Mouse (Mus musculus): ENCODE measurements around the gene Gstt2. TPM values are rescaled to one million over a fixed set of nuclear protein-coding genes. Genes with fewer than 3 reads are reported as not detected.
"Not testable (repeated sequence)": the region's sequence is repeated elsewhere in the genome, so short reads cannot be mapped to it uniquely, and the experiment has no call there.

Gene Gstt2
- total RNA-seq, 4 experiments from 2014 or later, result 7.3 to 16.9 (median 13.2) TPM

GRCm38 (mm10) chr10:75855416-75855981 is 18.3 kb upstream of the Gstt2 start:
- no peak for DNase-seq (ENCODE audit: low spot score)

DNA sequence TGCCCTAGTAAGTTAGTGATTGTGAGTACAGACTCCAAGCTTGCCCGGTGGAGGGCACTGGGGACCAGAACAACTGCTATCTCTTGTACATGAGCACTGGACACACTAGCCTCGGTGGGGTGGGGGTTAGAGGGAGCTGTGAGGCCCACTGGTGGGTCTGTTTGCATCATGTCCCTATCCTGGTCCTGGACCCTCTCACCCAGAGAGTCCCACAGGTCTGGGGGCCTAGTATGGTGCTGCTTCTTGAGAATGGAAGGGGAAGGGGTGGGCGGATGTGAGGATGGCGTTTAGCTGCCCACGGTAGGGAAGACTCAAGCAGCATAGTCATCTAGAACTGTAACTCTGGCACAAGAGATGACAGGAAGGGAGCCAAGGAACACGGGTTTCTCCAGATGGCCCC is 17.6 kb upstream of the Gstt2 start:
- DNase-seq (ENCODE audit: low spot score), result no peak

- DNase-seq (ENCODE audit: low spot score), result no peak
Measured at GRCm38 (mm10) chr10:75854096-75854495, 16.9 kb upstream of the Gstt2 start.

DNA sequence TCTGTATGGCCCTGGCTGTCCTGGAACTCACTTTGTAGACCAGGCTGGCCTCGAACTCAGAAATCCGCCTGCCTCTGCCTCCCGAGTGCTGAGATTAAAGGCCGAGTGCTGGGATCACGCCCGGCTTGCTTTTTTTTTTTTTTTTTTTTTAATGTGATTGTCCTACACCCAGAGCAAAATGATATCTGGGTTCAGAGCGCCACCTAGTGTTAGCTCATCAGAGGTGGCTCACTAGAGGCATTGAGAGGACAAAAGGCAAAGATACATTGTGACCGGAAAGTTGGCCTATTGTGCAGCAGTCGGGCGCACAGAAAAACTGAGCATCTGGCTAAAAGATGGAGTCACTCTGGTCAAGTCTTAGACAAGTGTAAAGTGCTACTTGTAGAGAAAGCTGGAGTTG is 16.2 kb upstream of the Gstt2 start:
- DNase-seq (ENCODE audit: low spot score), result peak; percentile 88

DNA sequence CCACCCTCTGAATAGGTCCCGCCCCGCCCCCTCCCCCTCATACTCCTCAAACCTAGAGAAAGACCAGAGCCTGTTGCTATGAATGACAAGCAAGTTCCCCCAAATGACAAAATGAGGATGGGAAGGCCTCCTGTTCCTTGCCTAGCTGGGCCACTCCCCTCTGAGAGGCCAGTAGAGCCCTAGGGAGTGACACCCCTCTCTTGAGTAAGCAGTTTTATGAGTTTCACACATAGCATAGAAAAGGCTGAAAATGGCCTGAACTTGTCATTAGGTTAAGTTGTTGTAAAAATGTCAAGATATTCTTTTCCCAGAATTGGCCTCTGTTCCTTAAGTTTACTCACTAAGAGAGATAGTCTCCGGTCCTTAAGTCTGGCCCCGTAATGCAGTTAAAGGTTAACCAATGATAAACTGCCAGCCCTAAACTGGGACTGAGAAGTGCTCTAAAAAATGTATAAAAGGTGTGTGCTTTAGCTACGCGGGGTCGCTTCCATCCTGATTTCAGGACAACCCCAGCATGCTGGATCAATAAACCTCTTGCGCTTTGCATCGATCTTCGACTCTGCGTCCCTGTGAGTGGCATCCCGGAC is 15.4 kb upstream of the Gstt2 start:
- DNase-seq (ENCODE audit: low spot score), result no peak

DNA sequence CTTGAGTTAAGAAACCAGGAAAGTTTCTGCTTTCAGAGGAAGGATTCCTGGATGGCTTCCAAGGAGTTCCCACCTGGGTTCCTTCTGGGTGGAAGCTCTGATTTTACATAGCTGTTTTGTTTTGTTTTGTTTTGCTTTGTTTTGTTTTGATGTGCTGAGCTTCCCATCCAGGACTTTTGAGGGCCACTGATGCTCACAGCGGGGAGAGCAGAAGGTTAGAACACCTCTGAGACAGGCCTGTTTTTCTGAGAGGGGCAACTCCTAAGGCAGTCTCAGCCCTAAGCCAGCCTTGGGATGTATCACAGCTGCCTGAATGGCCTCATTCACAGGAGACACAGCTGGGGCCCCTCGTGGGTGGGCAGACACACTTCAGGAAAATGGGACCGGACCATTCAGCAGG is 14.5 kb upstream of the Gstt2 start:
- no peak for DNase-seq (ENCODE audit: low spot score)

DNA sequence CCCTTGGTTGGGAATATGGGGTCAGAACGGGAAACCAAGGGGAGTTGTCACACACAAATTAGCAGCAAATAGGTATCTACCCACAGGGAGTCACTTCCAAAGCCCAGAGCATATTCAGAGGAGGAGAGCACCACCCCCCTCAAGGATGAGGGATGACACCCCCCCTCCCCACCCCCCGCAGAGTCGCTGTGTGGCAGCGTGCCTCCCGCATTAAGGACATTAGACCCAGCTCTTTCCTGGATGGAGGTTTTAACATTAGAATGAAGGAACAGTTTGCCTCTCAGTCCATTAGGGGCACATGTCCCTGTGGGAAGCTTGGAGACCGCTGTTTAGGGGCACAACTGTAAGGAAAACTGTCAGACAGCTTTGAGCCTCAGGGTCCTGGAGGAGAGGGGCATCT is 13.9 kb upstream of the Gstt2 start:
- DNase-seq (ENCODE audit: low spot score), result no peak

DNA sequence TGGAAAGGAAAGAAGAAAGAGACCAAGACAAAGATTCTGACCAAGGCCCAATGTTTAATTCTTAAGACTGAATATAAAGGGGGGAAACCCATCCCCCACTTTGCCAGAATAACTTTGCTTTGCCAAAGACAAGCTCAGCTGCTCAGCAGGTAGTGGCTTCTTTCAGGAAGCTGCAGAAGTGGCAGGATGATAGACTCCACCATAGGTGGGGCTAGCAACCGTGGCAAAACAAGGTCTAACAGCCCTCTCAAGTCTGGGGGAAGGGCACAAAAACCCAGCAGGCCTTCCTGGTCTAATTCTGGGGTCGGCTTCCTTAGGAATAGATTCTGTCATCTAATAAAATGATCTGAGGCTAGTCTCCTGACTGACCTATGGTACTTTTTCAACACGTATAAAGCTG is 11.2 kb upstream of the Gstt2 start:
- no peak for DNase-seq (ENCODE audit: low spot score)

GRCm38 (mm10) chr10:75845306-75845930 is 8.2 kb upstream of the Gstt2 start:
- no peak for DNase-seq (ENCODE audit: low spot score)

DNA sequence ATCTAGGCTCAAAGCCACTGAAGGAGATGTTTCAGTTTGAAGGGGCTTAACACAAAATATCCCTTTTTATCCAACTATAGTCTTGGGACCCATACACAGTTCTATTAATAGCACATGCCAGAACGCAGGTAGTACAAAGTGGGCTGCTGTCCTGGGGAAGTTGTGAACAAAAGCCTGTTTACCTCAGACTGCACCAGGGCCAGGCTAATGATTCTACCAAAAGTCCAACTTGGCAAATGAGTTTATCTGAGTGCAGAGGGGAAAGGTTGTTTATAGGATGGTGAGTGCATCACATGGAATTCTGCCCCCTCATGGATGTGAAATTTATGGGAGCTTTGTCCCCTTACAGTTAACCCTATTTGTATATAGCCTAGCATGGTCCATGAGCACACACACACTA is 7.6 kb upstream of the Gstt2 start:
- DNase-seq (ENCODE audit: low spot score), result peak; percentile 32

- not testable (repeated sequence) for DNase-seq (ENCODE audit: low spot score)
Measured at GRCm38 (mm10) chr10:75843898-75844297, 6.7 kb upstream of the Gstt2 start.

- no peak for DNase-seq (ENCODE audit: low spot score)
Measured at GRCm38 (mm10) chr10:75839092-75839491, 1.9 kb upstream of the Gstt2 start.

DNA sequence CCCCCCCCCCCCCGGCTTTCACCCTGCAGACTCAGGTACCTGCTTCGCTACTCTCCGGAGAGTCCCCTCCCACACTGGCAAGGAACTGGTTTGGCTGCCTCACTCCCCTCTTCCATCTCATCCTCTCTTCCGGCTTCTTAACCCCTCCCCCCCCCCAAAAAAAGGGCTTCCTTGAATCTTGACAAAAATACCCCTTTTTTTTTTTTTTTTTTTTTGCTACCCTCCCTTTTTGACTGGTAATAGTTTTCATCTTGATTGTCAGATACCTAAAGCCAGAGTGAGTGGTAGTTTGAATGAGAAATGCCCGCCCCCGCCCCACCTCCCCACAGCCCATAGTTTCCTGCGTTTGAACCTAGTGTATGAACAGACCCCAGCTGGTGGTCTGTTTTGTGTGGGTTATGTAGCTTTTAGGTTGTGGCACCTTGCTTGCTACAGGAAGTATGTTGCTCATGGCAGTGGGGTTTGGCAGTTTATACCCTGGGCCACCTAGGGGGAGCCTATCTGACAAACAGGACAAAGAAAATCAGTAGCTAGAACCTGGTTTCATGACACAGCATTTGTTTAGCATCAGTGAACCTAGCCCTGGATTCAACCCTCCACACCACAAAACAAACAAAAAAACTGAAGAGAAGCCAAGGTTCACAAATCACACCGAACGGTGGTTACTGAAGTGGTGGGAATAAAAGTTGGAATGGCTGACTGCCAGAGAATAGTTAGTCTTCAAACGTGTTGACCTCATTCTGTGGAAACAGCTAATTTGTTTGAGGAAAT is 1.3 kb downstream of the Gstt2 start:
- no peak for DNase-seq (ENCODE audit: low spot score)

- peak; percentile 70 for DNase-seq (ENCODE audit: low spot score)
Measured at GRCm38 (mm10) chr10:75835307-75835706, 1.9 kb downstream of the Gstt2 start.

- no peak for DNase-seq (ENCODE audit: low spot score)
Measured at GRCm38 (mm10) chr10:75834721-75835120, 2.5 kb downstream of the Gstt2 start.

DNA sequence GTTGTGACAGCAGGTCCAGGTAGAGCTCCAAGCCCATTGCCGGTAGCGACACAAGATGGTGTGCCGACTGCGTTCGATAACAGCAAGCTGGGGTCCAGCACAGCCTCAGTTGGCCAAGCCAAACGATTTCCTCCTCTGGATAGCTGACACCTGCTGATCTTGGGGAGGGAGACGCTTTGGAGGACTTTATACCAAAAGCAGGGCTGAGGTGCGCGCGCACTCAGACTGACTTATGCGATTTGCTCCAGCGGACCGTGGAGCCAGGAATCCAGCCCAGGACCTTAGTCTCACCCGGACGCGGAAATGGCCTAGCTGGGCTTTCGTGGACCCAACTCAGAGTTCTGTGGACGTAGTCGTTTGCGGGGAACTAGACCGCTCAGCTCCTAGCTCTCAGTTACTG is 3.0 kb downstream of the Gstt2 start:
- DNase-seq (ENCODE audit: low spot score), result peak; percentile 76

- DNase-seq (ENCODE audit: low spot score), result peak; percentile 22
Measured at GRCm38 (mm10) chr10:75833456-75834080, 3.7 kb downstream of the Gstt2 start.

DNA sequence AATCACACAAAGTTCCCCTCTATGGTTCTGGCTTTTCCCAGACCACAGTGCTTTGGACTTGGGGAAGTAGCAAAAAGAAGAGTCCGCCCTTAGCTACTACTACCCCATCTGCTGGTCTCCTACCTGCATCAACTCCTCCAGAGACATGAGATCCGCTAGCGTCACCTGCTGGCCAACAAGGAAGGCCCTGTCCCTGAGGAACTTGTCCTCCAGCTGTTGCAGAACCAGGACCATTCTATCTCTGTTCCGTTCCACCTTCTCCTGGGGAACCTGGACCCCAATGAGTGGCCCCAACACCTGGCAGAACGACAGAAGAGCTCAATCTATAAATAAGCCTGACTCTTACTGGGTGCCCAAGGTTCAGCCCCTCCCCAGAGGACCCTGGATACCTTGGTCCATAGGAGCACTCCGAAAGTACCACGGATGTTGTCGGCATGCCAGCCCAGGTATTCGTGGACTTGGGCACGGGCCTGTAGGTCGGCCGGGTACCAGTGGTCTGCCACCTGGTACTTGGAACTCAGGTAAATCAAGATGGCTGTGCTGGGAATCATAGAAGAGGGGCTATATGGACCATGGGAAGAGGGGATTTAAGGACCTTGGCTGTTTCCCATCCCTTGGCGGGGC is 4.8 kb downstream of the Gstt2 start:
- peak; percentile 51 for DNase-seq (ENCODE audit: low spot score)

GRCm38 (mm10) chr10:75830275-75830670 is 7.0 kb downstream of the Gstt2 start:
- DNase-seq (ENCODE audit: low spot score), result no peak

DNA sequence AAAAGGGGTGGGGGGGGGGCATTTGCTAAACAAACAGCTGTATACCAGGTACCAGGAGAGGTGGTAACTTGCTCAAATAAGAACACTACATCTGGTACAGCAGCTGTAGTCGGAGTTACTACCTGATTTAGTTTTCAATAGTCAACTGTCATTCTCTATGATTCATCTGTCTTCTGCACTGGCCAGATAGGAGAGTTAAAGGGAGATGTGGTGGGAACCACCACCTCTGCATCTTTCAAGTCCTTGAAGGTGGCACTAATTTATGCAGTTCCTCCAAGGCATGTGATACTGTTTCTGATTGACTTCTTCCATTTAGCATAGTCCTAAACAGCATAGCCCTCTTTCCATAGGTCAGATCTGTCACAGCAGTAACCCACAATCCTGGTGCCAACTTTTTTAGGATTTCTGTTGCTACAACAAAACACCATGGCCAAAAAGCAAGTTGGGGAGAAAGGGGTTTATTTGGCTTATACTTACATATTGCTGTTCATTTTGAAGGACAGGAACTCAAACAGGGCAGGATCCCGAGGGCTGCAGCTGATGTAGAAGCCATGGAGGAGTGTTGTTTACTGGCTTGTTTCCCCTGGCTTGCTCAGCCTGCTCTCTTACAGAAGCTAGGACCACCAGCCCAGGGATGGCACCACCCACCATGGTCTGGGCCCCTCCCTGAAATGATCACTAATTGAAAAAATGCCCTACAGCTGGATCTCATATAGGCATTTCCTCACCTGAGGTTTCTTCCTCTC is 7.5 kb downstream of the Gstt2 start:
- DNase-seq (ENCODE audit: low spot score), result no peak

GRCm38 (mm10) chr10:75828500-75828931 is 8.7 kb downstream of the Gstt2 start:
- DNase-seq (ENCODE audit: low spot score), result peak; percentile 62
